8 mouse cellular contexts compared by ENCODE assay signal in genomic region chr2:127008469-127008998, GRCm38 (mm10). TPM values are rescaled to one million over a fixed set of nuclear protein-coding genes. Genes with fewer than 3 reads are reported as not detected.
A peak's percentile ranks its signal among the peaks of the same experiment; 100 is the strongest.
DNase-seq lines count a peak whose midpoint lies in the region; ATAC-seq and TF ChIP-seq lines count a peak whose summit lies in the region.

Ap4e1 (plus strand) TSS chr2:127008717.

- no peaks in the 10 kb centered on the region for H3K27me3 ChIP-seq in hindbrain, embryonic 10.5 days (ENCODE audit: insufficient read depth, poor library complexity, severe bottlenecking)
- no peaks in the 10 kb centered on the region for H3K27me3 ChIP-seq in lung, postnatal 0 days (replicated peaks; ENCODE audit: insufficient read depth, low read length)

- WGBS in hindbrain, embryonic 10.5 days = under 1% methylated on average over 40 of the region's 40 CpGs
- under 1% methylated on average over 40 of the region's 40 CpGs for WGBS in lung, postnatal 0 days

- TF ChIP-seq EP300 in lung, postnatal 0 days (IDR thresholded peaks at IDR 0.05) = peak; percentile 82

- peak; percentile 95 for TF ChIP-seq CTCF in lung, postnatal 0 days (IDR thresholded peaks at IDR 0.05)

- DNase-seq in MEL-GATA-1-ER (ENCODE audit: extremely low read depth, low read depth) = peak; percentile 88
- peak; percentile 98 for DNase-seq in cerebellum, adult 8-10 months
- DNase-seq in forelimb bud, embryonic 11.5 days (ENCODE audit: low read depth, low spot score) = peak; percentile 96
- peak; percentile 96 for DNase-seq in hindbrain, embryonic 10.5 days (ENCODE audit: low spot score)
- DNase-seq in layer of hippocampus, adult 9-11 months = peak; percentile 90
- DNase-seq in lung, postnatal 0 days (ENCODE audit: low spot score) = peak; percentile 96
- DNase-seq in ovary, postnatal 14 days (ENCODE audit: low spot score) = peak; percentile 100
- peak; percentile 98 for DNase-seq in thymus, postnatal 14 days

- H3K4me1 ChIP-seq in hindbrain, embryonic 10.5 days (replicated peaks) = peaks cover 10% of the 10 kb centered on the region
- no peaks in the 10 kb centered on the region for H3K4me1 ChIP-seq in lung, postnatal 0 days (ENCODE audit: insufficient read depth, low read depth, low read length)

- peak within 1 kb of the TSS; percentile 62 for H3K4me2 ChIP-seq in lung, postnatal 0 days (replicated peaks; ENCODE audit: low read depth, low read length)

- peak within 1 kb of the TSS; percentile 87 for H3K4me3 ChIP-seq in hindbrain, embryonic 10.5 days
- H3K4me3 ChIP-seq in lung, postnatal 0 days (ENCODE audit: low read depth, low read length) = peak within 1 kb of the TSS; percentile 88

- ATAC-seq in lung, postnatal 0 days = peak; percentile 94

- H3K36me3 ChIP-seq in hindbrain, embryonic 10.5 days = peaks cover 28% of the 10 kb centered on the region
- H3K36me3 ChIP-seq in lung, postnatal 0 days (ENCODE audit: insufficient read depth, low read length) = peaks cover 8% of the 10 kb centered on the region; the same call in 1 of the 2 replicates

- peak within 1 kb of the TSS; percentile 69 for H3K9ac ChIP-seq in lung, postnatal 0 days (replicated peaks; ENCODE audit: low read depth)

- H3K27ac ChIP-seq in hindbrain, embryonic 10.5 days = peak within 1 kb of the TSS; percentile 89
- H3K27ac ChIP-seq in lung, postnatal 0 days (ENCODE audit: low read length) = peak within 1 kb of the TSS; percentile 68

- no peaks in the 10 kb centered on the region for H3K9me3 ChIP-seq in hindbrain, embryonic 10.5 days
- no peaks in the 10 kb centered on the region for H3K9me3 ChIP-seq in lung, postnatal 0 days (ENCODE audit: low read length)

RNA-seq across cellular contexts. Expression of gene Ap4e1, which starts in this region (rescaled TPM):
- polyA plus RNA-seq in hindbrain, embryonic 10.5 days (2016; fragmentation: Nextera tagmentation; extraction: Ambion mirVana) = 12.5 and 13.1 TPM in 2 replicates
- 4.8 and 5.5 TPM in 2 replicates for polyA plus RNA-seq in lung, postnatal 0 days (2015; fragmentation: Nextera tagmentation; extraction: Ambion mirVana)

Comparison
In these comparisons a context has a peak if more than half of its experiments do, and no peak if none do; other contexts are left out.
1. Peak in every context shown above with its lines: DNase-seq, ATAC-seq, H3K4me3 ChIP-seq and H3K27ac ChIP-seq.